ENCODE assay signal across 41 mouse cellular contexts in genomic region chr14:52427686-52428085, GRCm38 (mm10). TPM values are rescaled to one million over a fixed set of nuclear protein-coding genes. Genes with fewer than 3 reads are reported as not detected.
DNase-seq lines count a peak whose midpoint lies in the region; TF ChIP-seq lines count a peak whose summit lies in the region.
"Had no signal": no experiment of that assay in that cellular context is flagged by ENCODE, and none has a peak within 500 bp of the region (broad histone marks: within the 10 kb centered on the region; RNA-seq: fewer than 3 reads in every experiment).

No protein-coding gene starts in this region.

- H3K4me1 ChIP-seq in thymus, adult 2 months (replicated peaks; ENCODE audit: control insufficient read depth, insufficient read depth, low read length) = peaks cover 11% of the 10 kb centered on the region
- H3K4me1 ChIP-seq: embryonic facial prominence, embryonic 12.5 days; forebrain, embryonic 10.5 days; heart, embryonic 10.5 days; hindbrain, embryonic 13.5 days; limb, embryonic 13.5 days; lung, embryonic 15.5 days; megakaryocyte, embryonic 14.5 days; midbrain, embryonic 12.5 days; neural tube, embryonic 13.5 days had no signal

- no peaks in the 10 kb centered on the region for H3K27me3 ChIP-seq in thymus, adult 2 months (ENCODE audit: control insufficient read depth, insufficient read depth, low read length)
- H3K27me3 ChIP-seq: CH12.LX; embryonic facial prominence, embryonic 12.5 days; hindbrain, embryonic 13.5 days; limb, embryonic 13.5 days; lung, embryonic 15.5 days; megakaryocyte, embryonic 14.5 days; midbrain, embryonic 12.5 days; neural tube, embryonic 13.5 days had no signal

- WGBS in thymus, adult 2 months = 9% methylated on average over 1 of the region's 1 CpGs

- TF ChIP-seq POLR2A in thymus, adult 2 months (IDR thresholded peaks at IDR 0.05; ENCODE audit: control insufficient read depth, extremely low read depth, insufficient read depth, low read length, poor library complexity) = no peak

- peak; percentile 17 for DNase-seq in gastrocnemius, postnatal 25 days
- no peak for DNase-seq in gastrocnemius, postnatal 10 days
- peak; percentile 30 to 38 for DNase-seq in CD8-positive naive resting alpha-beta T cell, adult 2 months (ENCODE audit: low read depth in 2 of 2, low spot score in 2 of 2)
- peak; percentile 82 for DNase-seq in thymus, adult 2 months
- DNase-seq in thymus, postnatal 36 days = peak; percentile 74 to 88
- no peak for DNase-seq in cerebellum, postnatal 14 days
- no peak for DNase-seq in embryo, embryonic 10.5 days (ENCODE audit: low spot score)
- DNase-seq: adrenal gland, adult 8-10 months; cerebellum, adult 2 months; cerebellum, postnatal 25 days; embryo, embryonic 11 days; forebrain, postnatal 0 days; gastrocnemius, postnatal 14 days; heart, adult 11 months; heart, postnatal 4 days; kidney, adult 9 months; kidney, postnatal 10 days; lung, postnatal 4 days; right cerebral cortex, postnatal 4 days had no signal

- no peak for TF ChIP-seq CTCF in thymus, adult 2 months (IDR thresholded peaks at IDR 0.05; ENCODE audit: borderline replicate concordance, control insufficient read depth, extremely low read depth, insufficient read depth, low read length, poor library complexity)

- H3K36me3 ChIP-seq in thymus, adult 2 months (ENCODE audit: control insufficient read depth, insufficient read depth, low read length) = no peaks in the 10 kb centered on the region
- H3K36me3 ChIP-seq: embryonic facial prominence, embryonic 12.5 days; forebrain, embryonic 10.5 days; heart, embryonic 10.5 days; hindbrain, embryonic 13.5 days; limb, embryonic 13.5 days; lung, embryonic 15.5 days; midbrain, embryonic 12.5 days; neural tube, embryonic 13.5 days had no signal

- no peak overlapping the region for H3K27ac ChIP-seq in thymus, adult 2 months (ENCODE audit: control insufficient read depth, insufficient read depth, low read length)
- H3K27ac ChIP-seq: embryonic facial prominence, embryonic 12.5 days; forebrain, embryonic 10.5 days; heart, embryonic 10.5 days; hindbrain, embryonic 13.5 days; limb, embryonic 13.5 days; lung, embryonic 15.5 days; midbrain, embryonic 12.5 days; neural tube, embryonic 13.5 days had no signal

- no peak overlapping the region for H3K4me3 ChIP-seq in thymus, adult 2 months (ENCODE audit: control insufficient read depth, insufficient read depth, low read length)
- H3K4me3 ChIP-seq: embryonic facial prominence, embryonic 12.5 days; forebrain, embryonic 10.5 days; heart, embryonic 10.5 days; hindbrain, embryonic 13.5 days; limb, embryonic 13.5 days; lung, embryonic 15.5 days; megakaryocyte, embryonic 14.5 days; midbrain, embryonic 12.5 days; myocyte; neural tube, embryonic 13.5 days had no signal

RNA-seq across cellular contexts. Expression of gene Olfr1510, which starts 13.5 kb away (rescaled TPM):
- total RNA-seq in gastrocnemius, postnatal 25 days (2021) = not detected
- total RNA-seq in gastrocnemius, postnatal 10 days (2021) = not detected
- polyA plus RNA-seq in thymus, adult 2 months (2012; rRNA removed) = not detected in 2 replicates
- total RNA-seq: adrenal gland, adult 8-10 months; adrenal gland, postnatal 4 days; CH12.LX; ES-E14; forebrain, postnatal 0 days; gastrocnemius, postnatal 14 days; heart, postnatal 4 days; left cerebral cortex, adult 18-20 months; left cerebral cortex, postnatal 25 days; midbrain, postnatal 0 days had no signal
- polyA plus RNA-seq: cerebellum, adult 2 months; embryonic facial prominence, embryonic 12.5 days; forebrain, embryonic 10.5 days; forebrain, postnatal 0 days; heart, embryonic 10.5 days; heart, postnatal 0 days; hindbrain, embryonic 13.5 days; intestine, postnatal 0 days; large intestine, adult 2 months; limb, embryonic 13.5 days; liver, embryonic 11.5 days; liver, embryonic 16.5 days; lung, embryonic 15.5 days; midbrain, embryonic 12.5 days; midbrain, postnatal 0 days; myocyte; neural tube, embryonic 13.5 days had no signal

RNA-seq across cellular contexts. Expression of gene Olfr1509, which starts 15.1 kb away (rescaled TPM):
- total RNA-seq in gastrocnemius, postnatal 25 days (2021) = not detected
- total RNA-seq in gastrocnemius, postnatal 10 days (2021) = not detected
- not detected in 2 replicates for polyA plus RNA-seq in thymus, adult 2 months (2012; rRNA removed)
- total RNA-seq: adrenal gland, adult 8-10 months; adrenal gland, postnatal 4 days; CH12.LX; ES-E14; forebrain, postnatal 0 days; gastrocnemius, postnatal 14 days; heart, postnatal 4 days; left cerebral cortex, adult 18-20 months; left cerebral cortex, postnatal 25 days; midbrain, postnatal 0 days had no signal
- polyA plus RNA-seq: cerebellum, adult 2 months; embryonic facial prominence, embryonic 12.5 days; forebrain, embryonic 10.5 days; forebrain, postnatal 0 days; heart, embryonic 10.5 days; heart, postnatal 0 days; hindbrain, embryonic 13.5 days; intestine, postnatal 0 days; large intestine, adult 2 months; limb, embryonic 13.5 days; liver, embryonic 11.5 days; liver, embryonic 16.5 days; lung, embryonic 15.5 days; midbrain, embryonic 12.5 days; midbrain, postnatal 0 days; myocyte; neural tube, embryonic 13.5 days; stomach, embryonic 16.5 days had no signal

RNA-seq across cellular contexts. Expression of gene Olfr1511, which starts 30.5 kb away (rescaled TPM):
- total RNA-seq in gastrocnemius, postnatal 25 days (2021) = not detected
- total RNA-seq in gastrocnemius, postnatal 10 days (2021) = not detected
- not detected in 2 replicates for polyA plus RNA-seq in thymus, adult 2 months (2012; rRNA removed)
- total RNA-seq: adrenal gland, adult 8-10 months; adrenal gland, postnatal 4 days; CH12.LX; ES-E14; forebrain, postnatal 0 days; gastrocnemius, postnatal 14 days; heart, postnatal 4 days; left cerebral cortex, adult 18-20 months; left cerebral cortex, postnatal 25 days; midbrain, postnatal 0 days had no signal
- polyA plus RNA-seq: cerebellum, adult 2 months; forebrain, postnatal 0 days; heart, embryonic 10.5 days; heart, postnatal 0 days; intestine, postnatal 0 days; large intestine, adult 2 months; limb, embryonic 13.5 days; liver, embryonic 11.5 days; liver, embryonic 16.5 days; lung, embryonic 15.5 days; myocyte; stomach, embryonic 16.5 days had no signal

RNA-seq across cellular contexts. Expression of gene Olfr1508, which starts 39.6 kb away (rescaled TPM):
- not detected for total RNA-seq in gastrocnemius, postnatal 25 days (2021)
- not detected for total RNA-seq in gastrocnemius, postnatal 10 days (2021)
- polyA plus RNA-seq in thymus, adult 2 months (2012; rRNA removed) = not detected in 2 replicates
- total RNA-seq: adrenal gland, adult 8-10 months; adrenal gland, postnatal 4 days; CH12.LX; ES-E14; forebrain, postnatal 0 days; gastrocnemius, postnatal 14 days; heart, postnatal 4 days; left cerebral cortex, adult 18-20 months; left cerebral cortex, postnatal 25 days had no signal
- polyA plus RNA-seq: cerebellum, adult 2 months; embryonic facial prominence, embryonic 12.5 days; forebrain, embryonic 10.5 days; forebrain, postnatal 0 days; heart, embryonic 10.5 days; heart, postnatal 0 days; hindbrain, embryonic 13.5 days; intestine, postnatal 0 days; large intestine, adult 2 months; limb, embryonic 13.5 days; liver, embryonic 11.5 days; liver, embryonic 16.5 days; lung, embryonic 15.5 days; midbrain, embryonic 12.5 days; midbrain, postnatal 0 days; myocyte; neural tube, embryonic 13.5 days; stomach, embryonic 16.5 days had no signal

RNA-seq across cellular contexts. Expression of gene Olfr1512, which starts 48.7 kb away (rescaled TPM):
- total RNA-seq in gastrocnemius, postnatal 25 days (2021) = not detected
- total RNA-seq in gastrocnemius, postnatal 10 days (2021) = not detected
- polyA plus RNA-seq in thymus, adult 2 months (2012; rRNA removed) = 0.04 TPM in 1 of 2 replicates, not detected in the other
- total RNA-seq: adrenal gland, adult 8-10 months; adrenal gland, postnatal 4 days; CH12.LX; ES-E14; forebrain, postnatal 0 days; gastrocnemius, postnatal 14 days; heart, postnatal 4 days; left cerebral cortex, adult 18-20 months; left cerebral cortex, postnatal 25 days; midbrain, postnatal 0 days had no signal
- polyA plus RNA-seq: cerebellum, adult 2 months; embryonic facial prominence, embryonic 12.5 days; forebrain, embryonic 10.5 days; forebrain, postnatal 0 days; heart, embryonic 10.5 days; heart, postnatal 0 days; intestine, postnatal 0 days; large intestine, adult 2 months; limb, embryonic 13.5 days; liver, embryonic 11.5 days; liver, embryonic 16.5 days; lung, embryonic 15.5 days; midbrain, embryonic 12.5 days; midbrain, postnatal 0 days; myocyte; stomach, embryonic 16.5 days had no signal

Comparison
In these comparisons a context has a peak if more than half of its experiments do, and no peak if none do; other contexts are left out.
1. DNase-seq: peak in gastrocnemius, postnatal 25 days (single experiment), CD8-positive naive resting alpha-beta T cell, adult 2 months (2 of 2), thymus, adult 2 months (single experiment) and thymus, postnatal 36 days (2 of 2); none in gastrocnemius, postnatal 10 days (single experiment), cerebellum, postnatal 14 days (0 of 2) and embryo, embryonic 10.5 days (single experiment).